Mouse (Mus musculus): ENCODE results near the gene Trim9. TPM values are rescaled to one million over a fixed set of nuclear protein-coding genes. Genes with fewer than 3 reads are reported as not detected.

Trim9 gene
- 0.53 and 0.70 TPM in 2 replicates for polyA plus RNA-seq (2014; fragmentation: Nextera tagmentation; extraction: Ambion mirVana)

DNA sequence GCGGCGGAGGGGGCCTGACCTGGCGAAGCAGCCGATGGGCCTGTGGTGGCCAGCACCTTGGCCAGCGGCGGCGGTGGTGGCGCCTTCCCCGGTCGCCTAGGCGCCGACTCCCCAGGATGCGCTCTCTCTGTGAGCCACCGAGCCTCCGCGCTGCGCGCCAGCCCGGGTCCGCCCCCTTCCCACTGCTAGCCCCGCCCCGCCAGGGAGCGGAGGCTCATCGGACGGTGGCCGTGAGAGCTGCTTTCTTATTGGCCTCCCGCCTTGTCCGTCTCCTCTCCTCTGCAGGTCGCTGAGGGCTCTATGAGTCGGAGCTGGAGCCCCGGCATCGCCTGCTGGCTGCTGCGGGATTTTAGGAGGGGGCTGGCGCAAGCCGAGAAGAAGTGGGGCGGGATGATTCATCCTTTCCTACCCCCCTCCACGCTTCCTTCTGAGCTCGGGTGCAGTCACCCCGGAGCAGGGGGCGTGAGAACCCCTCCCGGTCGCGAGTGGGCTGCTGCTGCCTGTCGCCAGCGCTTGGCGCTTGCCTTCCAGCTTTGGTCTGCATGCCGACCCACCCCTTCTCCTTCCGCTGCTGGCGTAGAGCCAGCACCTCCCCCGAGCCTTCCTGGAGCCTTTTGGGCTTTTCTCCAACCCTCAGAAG, at the start of gene Trim9:
Gene Trim9 (minus strand): TSS at position 413 of the 640 bp plus-strand sequence.
- 0% methylated on average over 39 of the region's 50 CpGs for WGBS

GRCm38 (mm10) chr12:70395061-70395460, 47.6 kb upstream of the Trim9 start:
- DNase-seq (ENCODE audit: low spot score), result no peak
- Histone ChIP-seq H3K9ac (ENCODE audit: low read depth, low read length) (no peak overlapping the region), H3K27ac (ENCODE audit: low read depth, low read length) (no peak overlapping the region), H3K4me1 (replicated peaks; ENCODE audit: control insufficient read depth, insufficient read depth, low read length) (no peaks in the 10 kb centered on the region), H3K4me2 (no peak overlapping the region), H3K4me3 (ENCODE audit: low read depth, low read length) (no peak overlapping the region), H3K27me3 (replicated peaks; ENCODE audit: control insufficient read depth, insufficient read depth, low read length) (no peaks in the 10 kb centered on the region), H3K36me3 (ENCODE audit: control insufficient read depth, insufficient read depth, low read length) (no peaks in the 10 kb centered on the region), H3K9me3 (ENCODE audit: control insufficient read depth, low read length) (no peaks in the 10 kb centered on the region)
- no peak for ATAC-seq (replicated peaks; ENCODE audit: low FRiP score)
- WGBS, result 70% methylated on average over 3 of the region's 3 CpGs

More for the DNA sequence above, at the start of gene Trim9:
- H3K27ac ChIP-seq (ENCODE audit: low read depth, low read length), result no peak within 1 kb of the TSS
- DNase-seq (ENCODE audit: low spot score), result peak; percentile 91
- H3K4me3 ChIP-seq (ENCODE audit: low read depth, low read length), result peak within 1 kb of the TSS; percentile 57
- H3K4me1 ChIP-seq (replicated peaks; ENCODE audit: control insufficient read depth, insufficient read depth, low read length), result peaks cover 12% of the 10 kb centered on the region; the same call in 1 of the 2 replicates
- H3K36me3 ChIP-seq (ENCODE audit: control insufficient read depth, insufficient read depth, low read length), result no peaks in the 10 kb centered on the region
- H3K9ac ChIP-seq (ENCODE audit: low read depth, low read length), result peak within 1 kb of the TSS; percentile 38; the same call in 1 of the 2 replicates
- H3K9me3 ChIP-seq (ENCODE audit: control insufficient read depth, low read length), result no peaks in the 10 kb centered on the region
- peak; percentile 97 for ATAC-seq (replicated peaks; ENCODE audit: low FRiP score)
- H3K4me2 ChIP-seq, result peak within 1 kb of the TSS; percentile 87
- H3K27me3 ChIP-seq (replicated peaks; ENCODE audit: control insufficient read depth, insufficient read depth, low read length), result peaks cover 40% of the 10 kb centered on the region

DNA sequence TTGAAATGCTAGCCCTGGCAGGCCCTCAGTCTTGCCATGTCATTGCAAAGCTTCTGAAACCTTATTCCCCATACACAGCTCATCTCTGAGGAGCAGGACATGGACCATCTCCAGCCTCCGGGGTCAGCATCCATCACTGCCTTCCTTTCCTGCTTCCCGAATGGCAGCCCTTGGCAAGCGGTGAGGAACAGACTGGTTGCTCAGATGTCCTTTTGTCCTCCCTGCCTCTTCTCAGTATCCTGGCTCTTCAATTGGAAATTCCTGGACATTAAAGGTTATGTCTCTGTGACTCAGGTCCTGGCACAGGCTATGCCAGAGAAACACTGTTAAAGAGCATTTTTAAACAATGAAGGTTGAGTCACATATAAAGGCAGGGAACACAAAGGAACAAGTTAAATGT, 43.8 kb upstream of the Trim9 start:
- Histone ChIP-seq H3K27me3 (replicated peaks; ENCODE audit: control insufficient read depth, insufficient read depth, low read length) (no peaks in the 10 kb centered on the region), H3K9ac (ENCODE audit: low read depth, low read length) (no peak overlapping the region), H3K4me3 (ENCODE audit: low read depth, low read length) (no peak overlapping the region), H3K4me2 (no peak overlapping the region), H3K36me3 (ENCODE audit: control insufficient read depth, insufficient read depth, low read length) (no peaks in the 10 kb centered on the region), H3K9me3 (ENCODE audit: control insufficient read depth, low read length) (no peaks in the 10 kb centered on the region), H3K27ac (ENCODE audit: low read depth, low read length) (no peak overlapping the region), H3K4me1 (replicated peaks; ENCODE audit: control insufficient read depth, insufficient read depth, low read length) (no peaks in the 10 kb centered on the region)
- DNase-seq (ENCODE audit: low spot score) (no peak), ATAC-seq (replicated peaks; ENCODE audit: low FRiP score) (no peak)
- 82% methylated on average over 3 of the region's 3 CpGs for WGBS

DNA sequence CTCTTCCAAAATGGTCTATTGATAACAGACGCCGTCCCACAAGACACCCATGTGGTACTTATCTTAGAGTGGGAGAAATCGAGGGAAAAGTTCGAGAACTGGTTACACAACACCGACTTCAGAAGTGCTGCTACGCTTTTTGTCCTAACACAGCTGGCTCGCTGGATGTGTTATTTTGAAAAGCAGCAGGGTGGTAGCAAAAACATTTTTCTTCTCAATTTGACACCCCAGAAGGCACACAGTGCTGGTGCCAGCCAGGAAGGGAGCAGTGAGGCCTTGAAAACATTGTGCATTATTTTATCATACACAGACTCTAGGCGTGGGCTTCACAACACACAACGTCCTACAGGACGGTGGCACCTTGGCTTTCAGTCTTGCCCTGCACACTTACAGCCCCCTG, 27.6 kb upstream of the Trim9 start:
- Histone ChIP-seq H3K4me2 (no peak overlapping the region), H3K4me1 (replicated peaks; ENCODE audit: control insufficient read depth, insufficient read depth, low read length) (no peaks in the 10 kb centered on the region)
- WGBS, result 85% methylated on average over 10 of the region's 10 CpGs

DNA sequence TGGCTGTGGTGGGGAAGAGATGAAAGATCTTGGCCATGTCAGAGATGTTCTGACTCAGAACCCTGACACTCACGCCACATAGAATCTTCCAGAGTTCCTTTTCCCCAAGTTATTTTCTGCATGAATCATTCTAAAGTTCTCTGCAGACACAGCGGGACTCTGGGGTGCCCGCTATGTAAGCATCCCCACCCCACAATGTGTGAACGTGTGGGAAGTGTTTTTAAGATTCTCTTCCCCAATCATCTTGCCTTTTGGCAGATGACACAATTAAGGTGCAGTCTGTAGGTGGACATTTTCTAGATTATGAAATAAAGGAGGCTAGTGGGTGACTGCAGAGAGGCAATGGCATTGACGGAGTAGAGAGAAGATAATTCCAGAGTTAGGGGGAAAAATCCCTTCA, 25.5 kb upstream of the Trim9 start:
- Histone ChIP-seq H3K9ac (ENCODE audit: low read depth, low read length) (no peak overlapping the region), H3K4me2 (no peak overlapping the region), H3K4me3 (ENCODE audit: low read depth, low read length) (no peak overlapping the region), H3K27ac (ENCODE audit: low read depth, low read length) (no peak overlapping the region), H3K4me1 (replicated peaks; ENCODE audit: control insufficient read depth, insufficient read depth, low read length) (no peaks in the 10 kb centered on the region), H3K36me3 (ENCODE audit: control insufficient read depth, insufficient read depth, low read length) (no peaks in the 10 kb centered on the region), H3K9me3 (ENCODE audit: control insufficient read depth, low read length) (no peaks in the 10 kb centered on the region), H3K27me3 (replicated peaks; ENCODE audit: control insufficient read depth, insufficient read depth, low read length) (no peaks in the 10 kb centered on the region)
- WGBS, result 78% methylated on average over 5 of the region's 5 CpGs
- DNase-seq (ENCODE audit: low spot score), result no peak
- no peak for ATAC-seq (replicated peaks; ENCODE audit: low FRiP score)

More for the DNA sequence above, 27.6 kb upstream of the Trim9 start:
- H3K27me3 ChIP-seq (replicated peaks; ENCODE audit: control insufficient read depth, insufficient read depth, low read length), result no peaks in the 10 kb centered on the region
- no peak overlapping the region for H3K27ac ChIP-seq (ENCODE audit: low read depth, low read length)
- no peak overlapping the region for H3K9ac ChIP-seq (ENCODE audit: low read depth, low read length)
- DNase-seq (ENCODE audit: low spot score) (no peak), ATAC-seq (replicated peaks; ENCODE audit: low FRiP score) (no peak)
- no peaks in the 10 kb centered on the region for H3K36me3 ChIP-seq (ENCODE audit: control insufficient read depth, insufficient read depth, low read length)
- H3K9me3 ChIP-seq (ENCODE audit: control insufficient read depth, low read length), result no peaks in the 10 kb centered on the region
- H3K4me3 ChIP-seq (ENCODE audit: low read depth, low read length), result no peak overlapping the region

DNA sequence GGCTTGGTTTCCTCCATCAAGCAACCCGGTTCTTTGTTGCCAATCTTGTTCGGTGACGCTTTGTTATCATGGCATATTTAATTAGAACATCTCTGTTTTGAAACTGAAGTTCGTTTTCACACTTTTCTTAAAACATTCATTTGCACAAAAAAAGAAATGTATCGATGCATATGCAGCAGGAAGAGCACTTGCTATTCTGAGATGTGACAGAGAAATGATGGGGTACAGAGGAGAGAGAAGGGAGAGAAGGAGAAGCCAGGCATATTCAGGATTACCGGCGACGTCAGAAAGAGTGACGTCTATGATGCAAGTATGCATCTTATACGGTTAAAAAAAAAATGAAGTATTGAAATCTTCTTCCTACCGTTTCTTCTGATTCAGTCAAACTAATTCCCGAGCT, 21.9 kb upstream of the Trim9 start:
- WGBS, result 84% methylated on average over 12 of the region's 12 CpGs
- no peaks in the 10 kb centered on the region for H3K36me3 ChIP-seq (ENCODE audit: control insufficient read depth, insufficient read depth, low read length)
- H3K9me3 ChIP-seq (ENCODE audit: control insufficient read depth, low read length), result no peaks in the 10 kb centered on the region
- H3K4me1 ChIP-seq (replicated peaks; ENCODE audit: control insufficient read depth, insufficient read depth, low read length), result no peaks in the 10 kb centered on the region
- H3K9ac ChIP-seq (ENCODE audit: low read depth, low read length), result no peak overlapping the region
- H3K27me3 ChIP-seq (replicated peaks; ENCODE audit: control insufficient read depth, insufficient read depth, low read length), result no peaks in the 10 kb centered on the region
- no peak overlapping the region for H3K4me2 ChIP-seq
- no peak for DNase-seq (ENCODE audit: low spot score)
- ATAC-seq (replicated peaks; ENCODE audit: low FRiP score), result no peak
- no peak overlapping the region for H3K27ac ChIP-seq (ENCODE audit: low read depth, low read length)
- H3K4me3 ChIP-seq (ENCODE audit: low read depth, low read length), result no peak overlapping the region

DNA sequence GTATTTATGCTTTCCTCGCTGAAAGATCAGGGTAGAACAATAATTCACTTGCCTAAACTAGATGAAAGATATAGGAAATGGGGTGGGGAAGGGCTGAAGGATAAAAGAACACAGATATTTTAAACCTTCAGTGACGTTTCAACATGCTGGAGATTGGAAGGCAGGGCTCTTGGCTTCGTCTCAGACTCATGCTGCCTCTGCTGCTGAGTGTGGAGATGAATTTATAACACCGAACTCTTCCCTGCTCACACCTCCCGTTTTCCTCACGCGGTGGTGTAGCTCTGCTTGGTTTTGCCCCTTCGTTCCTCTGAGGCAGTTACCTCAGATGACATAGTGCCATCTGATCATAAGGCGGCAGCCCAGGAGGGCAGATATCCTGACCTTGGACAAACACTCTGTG, 21.4 kb upstream of the Trim9 start:
- no peak overlapping the region for H3K9ac ChIP-seq (ENCODE audit: low read depth, low read length)
- H3K36me3 ChIP-seq (ENCODE audit: control insufficient read depth, insufficient read depth, low read length), result no peaks in the 10 kb centered on the region
- no peaks in the 10 kb centered on the region for H3K9me3 ChIP-seq (ENCODE audit: control insufficient read depth, low read length)
- H3K27ac ChIP-seq (ENCODE audit: low read depth, low read length), result no peak overlapping the region
- no peaks in the 10 kb centered on the region for H3K27me3 ChIP-seq (replicated peaks; ENCODE audit: control insufficient read depth, insufficient read depth, low read length)
- no peak overlapping the region for H3K4me2 ChIP-seq
- no peak for ATAC-seq (replicated peaks; ENCODE audit: low FRiP score)
- no peak for DNase-seq (ENCODE audit: low spot score)
- H3K4me3 ChIP-seq (ENCODE audit: low read depth, low read length), result no peak overlapping the region
- 75% methylated on average over 9 of the region's 9 CpGs for WGBS
- no peaks in the 10 kb centered on the region for H3K4me1 ChIP-seq (replicated peaks; ENCODE audit: control insufficient read depth, insufficient read depth, low read length)

DNA sequence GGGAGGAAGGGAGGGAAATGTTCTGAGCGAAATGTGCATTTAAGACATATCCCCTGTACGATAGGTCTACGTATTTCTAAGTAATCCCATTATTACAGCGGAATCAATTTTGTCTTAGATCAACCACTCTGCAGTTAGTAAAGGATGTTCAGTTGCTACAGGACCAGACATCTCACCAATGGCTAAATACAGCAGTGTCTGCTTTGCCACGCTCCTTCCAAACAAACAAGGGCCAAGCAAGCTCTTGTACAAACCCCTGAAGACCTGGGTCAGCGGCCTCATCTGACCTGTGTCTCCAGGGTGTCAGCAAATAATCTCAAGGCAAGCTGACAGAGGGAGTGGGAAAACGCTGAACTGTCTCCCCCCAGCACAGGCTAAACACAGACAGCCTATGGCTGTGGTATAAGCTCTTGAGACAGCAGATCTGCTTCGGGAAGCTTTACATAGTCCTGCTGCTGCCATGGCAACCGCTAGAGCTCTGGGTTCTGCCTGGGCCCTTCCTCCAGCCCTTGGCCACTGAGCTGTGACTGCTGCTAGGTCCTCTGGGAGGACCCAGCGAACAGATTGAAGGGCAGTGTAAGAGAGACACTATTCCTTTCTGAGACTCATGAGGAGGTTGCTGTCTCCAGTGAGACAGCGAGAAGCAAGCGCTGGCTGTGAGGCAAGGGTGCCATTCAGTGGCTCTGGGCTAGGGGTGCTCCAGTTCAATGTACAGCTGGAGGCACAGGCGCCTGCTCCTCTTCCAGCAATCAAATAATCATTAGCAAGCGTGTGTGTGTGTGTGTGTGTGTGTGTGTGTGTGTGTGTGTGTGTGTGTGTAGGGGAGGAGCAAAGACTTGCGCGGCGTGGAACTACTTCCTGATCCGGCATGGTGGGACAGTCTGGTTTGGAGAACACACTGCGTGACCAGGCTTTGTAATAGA, 20.2 kb upstream of the Trim9 start:
- 0 out of 2 replicates have a peak, but pooled peaks have one; percentile 58 for ATAC-seq (replicated peaks; ENCODE audit: low FRiP score)
- Histone ChIP-seq H3K9ac (ENCODE audit: low read depth, low read length) (no peak overlapping the region), H3K27ac (ENCODE audit: low read depth, low read length) (no peak overlapping the region)

More for the DNA sequence above, 20.2 kb upstream of the Trim9 start:
- Histone ChIP-seq H3K27me3 (replicated peaks; ENCODE audit: control insufficient read depth, insufficient read depth, low read length) (no peaks in the 10 kb centered on the region), H3K36me3 (ENCODE audit: control insufficient read depth, insufficient read depth, low read length) (no peaks in the 10 kb centered on the region), H3K9me3 (ENCODE audit: control insufficient read depth, low read length) (no peaks in the 10 kb centered on the region), H3K4me1 (replicated peaks; ENCODE audit: control insufficient read depth, insufficient read depth, low read length) (no peaks in the 10 kb centered on the region), H3K4me2 (peak overlapping the region; percentile 31; the same call in 1 of the 2 replicates), H3K4me3 (ENCODE audit: low read depth, low read length) (no peak overlapping the region)
- DNase-seq (ENCODE audit: low spot score), result no peak
- WGBS, result 55% methylated on average over 19 of the region's 19 CpGs
